Mouse (Mus musculus) lung, adult 18-20 months (tissue): ENCODE results near the gene Comt.

ENCODE experiments used
- DNase-seq, 2 experiments: peaks; one replicate each; pipeline ENCODE4 v3.0.0; 2022; ENCODE audit warnings: mixed read lengths in 2 of 2

Gene Comt

DNA sequence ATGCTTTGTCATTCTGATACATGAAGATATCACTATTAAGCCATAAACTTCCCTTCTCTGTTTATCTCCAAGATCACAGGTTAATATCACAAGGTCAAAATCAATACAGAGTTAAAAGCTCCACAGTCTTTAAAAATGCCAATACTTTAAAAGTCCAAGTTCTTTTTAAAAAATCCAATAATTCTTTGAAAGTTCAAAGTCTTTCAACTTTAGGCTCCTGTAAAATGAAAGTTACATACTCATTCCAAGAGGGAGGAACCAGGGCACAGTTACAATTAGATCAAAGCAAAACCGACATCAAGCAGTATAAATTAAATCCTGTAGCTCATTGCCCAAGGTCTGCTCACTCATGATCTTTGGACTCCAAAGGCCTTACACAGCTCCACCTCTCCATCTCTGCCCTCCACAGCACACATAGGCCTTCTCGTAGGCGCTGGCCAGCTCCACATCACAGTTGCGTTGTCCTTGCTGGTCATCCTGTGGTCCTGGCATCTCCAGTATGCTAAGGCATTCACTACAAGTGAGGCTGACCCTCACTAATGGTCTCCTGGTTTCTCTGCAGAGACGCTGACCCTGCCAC, 6.8 kb upstream of the Comt start:
- no peak for DNase-seq

DNA sequence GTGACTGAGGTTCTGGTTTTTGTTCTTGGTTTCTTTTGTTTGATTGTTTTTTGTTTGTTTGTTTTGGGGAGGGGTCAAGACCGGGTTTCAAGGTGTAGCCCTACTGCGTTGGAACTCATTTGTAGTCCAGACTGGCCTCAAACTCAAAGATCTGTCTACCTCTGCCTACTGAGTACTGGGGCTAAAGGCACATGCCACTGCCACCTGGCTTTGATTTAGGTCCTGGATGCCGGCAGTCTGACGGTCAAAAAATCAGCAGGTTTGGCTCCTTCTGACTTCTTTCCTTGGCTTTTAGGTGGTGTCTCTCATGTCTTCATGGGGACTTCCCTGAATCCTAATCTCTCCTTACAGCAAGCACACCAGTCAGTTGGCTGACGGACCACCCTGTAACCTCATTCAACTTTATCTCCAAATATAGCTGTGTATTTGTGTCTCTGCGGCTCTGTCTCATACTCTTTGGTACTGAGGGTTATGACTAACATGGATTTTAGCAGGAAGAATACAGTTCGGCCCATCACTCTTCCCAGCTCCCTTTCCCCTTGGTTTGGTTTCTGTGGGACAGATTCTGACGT, 4.1 kb upstream of the Comt start:
- DNase-seq: no peak

DNA sequence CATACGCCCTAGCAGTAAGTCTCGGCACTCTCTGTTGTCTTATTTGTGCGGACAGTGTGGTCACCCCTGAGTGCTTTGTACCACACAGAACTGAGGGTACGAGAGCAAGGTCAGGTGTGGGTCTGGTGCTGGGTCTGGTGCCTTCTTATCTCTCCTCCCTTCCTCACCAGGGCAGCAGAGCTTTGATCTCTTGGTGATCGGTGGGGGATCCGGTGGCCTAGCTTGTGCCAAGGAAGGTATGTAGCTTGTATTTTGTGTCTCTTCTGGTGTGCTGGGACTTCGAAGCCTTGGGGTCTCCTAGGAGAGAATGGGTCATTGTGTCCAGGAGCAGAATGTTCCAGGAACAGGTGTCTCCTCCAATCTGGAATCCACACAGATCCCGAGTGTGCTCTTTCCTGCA, 3.0 kb upstream of the Comt start:
- DNase-seq: no peak

DNA sequence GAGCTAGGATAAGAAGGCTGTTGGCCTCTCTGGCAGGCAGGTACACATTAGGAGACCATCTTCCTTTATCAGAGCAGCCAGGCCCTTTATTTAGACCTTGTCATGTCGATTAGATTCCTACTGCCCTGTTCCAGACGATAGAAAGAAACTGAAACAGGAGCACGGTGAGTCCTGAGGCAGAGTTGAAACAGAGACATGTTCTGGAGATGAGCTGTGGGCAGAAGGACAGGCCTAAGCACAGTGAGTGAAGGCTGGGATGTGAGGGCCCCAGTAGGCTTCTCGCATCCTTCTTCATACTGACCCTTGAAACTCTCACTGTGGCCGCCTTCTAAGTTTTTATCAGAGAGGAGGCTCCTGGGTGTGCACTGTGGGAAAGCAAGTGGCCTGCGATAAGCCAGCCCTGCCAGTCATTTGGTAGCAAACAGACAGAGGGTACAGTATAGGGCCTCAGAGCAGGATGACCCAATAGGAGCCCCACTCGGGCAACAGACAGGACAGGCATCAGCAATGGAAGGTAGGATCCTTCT, 1.9 kb upstream of the Comt start:
- DNase-seq: no peak

DNA sequence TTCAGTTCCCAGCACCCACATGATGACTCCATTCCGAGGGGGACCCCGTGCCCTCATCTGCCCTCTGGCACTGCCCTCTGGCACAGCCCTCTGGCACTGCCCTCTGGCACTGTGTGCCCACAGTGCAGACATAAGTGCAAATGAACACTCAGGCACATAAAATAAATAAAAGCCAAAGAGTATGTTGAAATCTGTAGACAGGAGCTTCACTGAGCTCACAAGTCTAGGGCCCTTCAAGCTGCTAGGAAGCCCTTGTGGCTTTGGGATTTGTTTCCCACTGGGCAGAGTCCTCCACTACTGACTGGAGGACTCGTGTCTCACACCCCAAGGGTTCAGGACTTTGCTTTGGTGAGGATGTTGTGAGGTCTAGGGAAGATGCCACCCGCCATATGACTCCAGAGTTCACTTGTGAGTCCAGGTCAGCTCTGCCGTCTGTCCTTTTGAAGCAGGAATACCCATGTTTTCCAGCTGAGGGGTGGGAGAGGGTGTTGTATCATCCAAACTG, 1.4 kb upstream of the Comt start:
- peak; percentile 58 to 71 for DNase-seq

DNA sequence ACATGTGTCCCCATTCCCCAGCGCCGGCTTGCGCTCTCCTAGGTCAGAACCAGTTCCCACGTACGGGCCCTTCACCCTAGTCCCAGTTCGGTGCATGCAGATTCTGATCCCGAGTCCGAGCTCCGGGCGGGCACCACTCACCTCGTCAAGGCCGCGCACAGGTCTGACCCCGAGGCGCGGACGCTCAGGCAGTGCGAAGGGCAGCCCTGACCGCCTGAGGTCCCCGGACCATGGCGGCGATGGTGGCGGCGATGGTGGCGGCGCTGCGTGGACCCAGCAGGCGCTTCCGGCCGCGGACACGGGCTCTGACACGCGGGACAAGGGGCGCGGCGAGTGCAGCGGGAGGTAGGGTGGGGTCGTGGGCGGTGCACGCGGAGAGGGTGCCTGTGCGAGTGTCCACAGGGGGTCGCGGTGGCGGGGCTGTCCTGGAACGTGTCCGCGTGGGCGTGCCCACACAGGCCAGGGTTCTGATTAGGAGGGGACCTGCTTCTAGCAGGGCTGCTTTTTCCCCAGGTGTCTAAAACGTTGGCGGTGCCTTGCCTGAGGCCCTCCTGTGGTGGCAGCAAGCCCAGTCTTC, 349 bp downstream of the Comt start, which contains the start of gene Txnrd2:
Gene Txnrd2, plus strand, starts transcription at position 170 of the 577 bp plus-strand sequence.
- peak; percentile 84 to 88 for DNase-seq

DNA sequence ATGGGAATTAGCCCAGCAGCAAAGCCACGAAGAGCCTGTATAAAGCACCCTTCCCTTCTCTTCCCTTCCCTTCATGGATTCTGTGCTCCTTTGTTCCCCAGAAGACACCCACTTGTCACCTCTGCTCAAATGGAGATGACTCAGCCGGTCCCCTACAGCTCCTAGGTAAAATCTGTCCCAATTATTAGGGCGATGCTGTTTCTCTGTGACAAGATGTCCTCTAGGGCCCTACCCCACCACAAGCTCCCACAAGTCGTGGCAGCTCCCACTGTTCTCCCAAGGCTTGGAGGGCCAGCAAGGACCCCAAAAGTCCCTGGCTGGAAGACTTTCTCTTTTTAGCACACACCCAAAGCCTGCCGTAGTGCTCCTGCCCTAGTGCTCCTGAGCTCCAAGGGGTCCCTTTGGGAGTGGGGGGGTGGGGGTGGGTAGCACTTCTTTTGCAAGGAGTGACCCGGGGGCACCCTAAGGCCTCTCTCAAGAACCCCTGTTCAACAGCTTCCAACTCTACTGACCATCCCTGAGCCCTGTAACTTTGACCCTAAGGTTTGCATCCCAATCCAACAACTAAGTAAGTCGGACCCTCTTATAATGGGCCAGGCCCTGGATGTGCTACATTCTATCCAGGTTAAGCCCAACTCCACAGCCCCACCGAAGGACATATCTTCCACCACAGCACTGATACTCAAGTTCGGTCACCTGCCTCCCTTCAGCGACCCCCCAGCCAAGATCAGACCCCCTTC, 1.0 kb downstream of the Comt start:
- no peak for DNase-seq

DNA sequence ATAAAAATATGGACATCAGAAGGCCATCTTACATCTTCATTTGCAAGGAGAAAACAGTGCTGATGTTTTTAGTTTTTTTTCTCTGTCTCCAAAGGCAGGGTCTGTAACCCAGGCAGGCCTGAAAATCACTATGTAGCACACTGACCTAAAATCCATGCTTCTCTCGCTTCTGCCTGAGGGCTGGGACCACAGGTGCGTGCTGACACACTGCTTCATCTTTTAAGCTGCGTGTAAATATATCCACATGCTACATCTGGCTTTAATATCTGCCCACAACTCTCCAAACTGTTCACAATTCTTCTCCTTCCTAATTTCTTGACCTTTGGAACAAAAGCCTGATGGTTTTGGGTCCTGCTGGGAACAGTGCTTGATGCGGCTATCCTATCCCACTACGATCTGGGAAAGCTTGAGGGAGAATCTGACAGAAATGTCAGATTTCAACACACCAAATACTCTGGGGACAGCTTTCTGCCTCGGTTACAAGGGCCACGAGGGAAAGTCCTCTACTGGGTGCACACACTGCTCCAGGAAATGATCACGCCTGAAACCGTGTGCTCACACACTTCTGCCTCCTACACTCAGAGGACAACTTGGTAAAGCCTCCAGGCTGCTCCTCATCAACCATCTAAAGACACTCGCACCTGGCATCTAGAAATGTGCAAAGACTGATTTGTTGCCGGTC, 2.1 kb downstream of the Comt start:
- no peak for DNase-seq

DNA sequence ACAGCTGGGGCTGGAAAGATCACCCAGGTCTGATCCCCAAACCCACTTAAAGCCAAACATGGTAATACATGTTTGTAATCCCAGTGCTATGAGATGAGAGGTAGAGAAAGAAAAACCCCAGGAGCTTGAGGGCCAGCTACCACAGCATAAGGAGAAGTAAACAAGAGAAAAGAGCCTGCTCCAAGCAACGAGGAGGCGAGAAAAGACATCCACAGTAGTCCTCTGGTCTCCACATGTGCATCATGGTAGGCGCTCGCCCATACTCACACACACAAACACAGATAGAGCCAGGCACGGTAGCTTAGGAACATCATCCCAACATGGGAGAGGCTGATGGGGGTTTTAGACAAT, 2.8 kb downstream of the Comt start:
- DNase-seq: no peak

DNA sequence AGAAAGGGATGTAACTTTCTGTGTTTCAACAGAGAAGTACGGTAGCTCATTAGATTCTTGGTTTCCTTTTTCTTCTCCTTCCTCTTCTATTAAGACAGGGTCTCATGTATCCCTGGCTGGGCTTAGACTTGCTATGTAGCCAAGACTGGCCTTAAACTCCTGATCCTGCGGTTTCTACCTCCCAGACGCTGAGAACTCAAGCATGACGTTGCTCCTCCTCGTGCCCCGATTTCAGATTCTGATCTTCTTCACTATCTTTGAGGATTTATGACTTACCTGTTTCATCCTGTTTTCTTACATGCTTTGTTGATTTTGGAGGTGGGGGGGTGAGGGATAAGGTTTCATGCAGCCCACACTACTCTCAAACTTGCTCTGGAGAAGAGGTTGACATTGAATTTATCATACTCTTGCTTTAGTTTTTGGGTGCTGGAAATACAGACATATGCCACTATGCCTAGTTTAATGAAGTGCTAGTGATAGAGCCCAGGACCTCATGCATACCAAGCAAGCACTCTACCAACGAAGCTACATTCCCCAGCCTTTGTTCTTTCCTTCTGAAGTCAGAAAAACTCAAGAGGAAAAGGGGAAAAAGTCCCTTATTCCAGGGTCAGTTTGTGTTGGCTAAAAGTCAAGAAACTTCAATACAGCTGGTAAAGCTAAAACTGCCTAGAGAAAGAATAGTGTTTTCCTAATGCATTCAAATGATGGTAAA, 3.3 kb downstream of the Comt start:
- no peak for DNase-seq

DNA sequence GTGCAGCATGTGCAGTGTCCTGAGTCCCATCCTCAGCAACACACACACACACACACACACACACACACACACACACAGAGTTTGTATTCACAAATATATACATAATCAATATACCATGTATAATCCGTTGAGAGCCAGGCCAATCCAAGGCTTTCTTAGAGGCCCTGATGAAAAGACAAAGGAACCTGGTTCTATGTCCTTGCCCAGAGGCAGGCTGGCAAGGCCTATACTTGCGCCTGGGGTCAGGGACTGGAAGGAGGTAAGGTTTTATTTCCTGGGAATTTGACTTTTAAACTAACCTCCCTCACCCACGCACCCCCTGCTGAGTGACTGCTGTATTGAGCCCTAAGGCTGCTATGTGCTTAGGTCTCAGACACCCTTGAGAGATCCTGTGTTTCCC, 6.1 kb downstream of the Comt start:
- DNase-seq: no peak

DNA sequence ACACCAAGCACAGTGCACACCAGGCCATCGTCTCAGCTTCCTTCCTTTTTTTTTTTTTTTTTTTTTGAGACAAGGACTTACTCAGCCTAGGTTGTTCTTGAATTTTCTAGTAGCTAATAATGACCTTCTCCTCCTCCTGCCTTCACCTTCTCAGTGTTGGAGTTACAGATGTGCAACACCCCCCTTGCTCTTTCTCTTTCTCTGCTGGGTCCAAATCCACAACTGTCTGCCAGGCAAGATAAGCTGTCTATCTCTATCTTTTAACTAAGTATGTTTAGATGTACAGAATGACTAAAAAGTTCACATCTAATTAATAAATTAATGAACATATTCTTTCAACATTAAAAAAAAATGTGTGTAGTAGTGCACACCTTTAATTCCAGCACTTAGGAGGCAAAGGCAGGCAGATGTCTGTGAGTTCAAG, 7.0 kb downstream of the Comt start:
- no peak for DNase-seq

DNA sequence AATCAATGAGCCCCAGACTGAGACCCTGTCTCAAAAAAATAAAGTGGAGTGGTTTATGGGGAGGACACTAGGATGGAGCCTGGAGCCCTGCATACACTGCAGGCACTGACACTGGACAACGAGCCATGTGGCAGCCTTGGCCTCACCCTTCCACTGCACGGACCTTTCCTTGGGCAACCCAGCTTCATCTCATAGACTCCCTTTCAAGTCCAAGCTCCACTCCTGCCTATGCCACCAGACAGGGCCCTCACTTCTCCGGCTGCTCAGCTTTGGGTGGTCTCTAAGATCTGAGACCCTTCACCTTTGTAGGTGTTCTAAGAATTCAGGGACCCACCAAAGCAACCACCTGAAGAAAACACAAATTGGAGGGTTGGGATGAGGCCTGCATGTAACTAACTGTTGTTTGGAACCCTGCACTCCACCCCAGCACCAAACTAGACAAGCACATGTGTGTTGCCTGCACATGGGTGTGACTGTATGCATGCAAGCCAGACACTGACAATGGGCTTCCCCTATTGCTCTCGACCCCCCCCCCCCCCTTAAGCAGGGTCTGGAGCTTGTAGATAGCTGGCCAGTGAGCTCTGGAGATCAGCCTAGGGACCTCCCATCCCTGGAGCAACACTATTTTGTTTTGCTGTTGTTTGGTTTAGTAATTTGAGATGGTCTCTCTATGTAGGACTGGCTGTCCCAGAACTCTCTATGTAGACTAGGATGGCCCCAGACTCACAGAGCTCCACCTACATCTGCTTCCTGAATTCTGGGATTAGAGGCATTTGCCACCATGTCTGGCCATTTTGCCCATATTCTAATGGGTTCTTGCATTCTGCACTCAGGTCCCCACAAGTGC, 7.7 kb downstream of the Comt start:
- DNase-seq: no peak

DNA sequence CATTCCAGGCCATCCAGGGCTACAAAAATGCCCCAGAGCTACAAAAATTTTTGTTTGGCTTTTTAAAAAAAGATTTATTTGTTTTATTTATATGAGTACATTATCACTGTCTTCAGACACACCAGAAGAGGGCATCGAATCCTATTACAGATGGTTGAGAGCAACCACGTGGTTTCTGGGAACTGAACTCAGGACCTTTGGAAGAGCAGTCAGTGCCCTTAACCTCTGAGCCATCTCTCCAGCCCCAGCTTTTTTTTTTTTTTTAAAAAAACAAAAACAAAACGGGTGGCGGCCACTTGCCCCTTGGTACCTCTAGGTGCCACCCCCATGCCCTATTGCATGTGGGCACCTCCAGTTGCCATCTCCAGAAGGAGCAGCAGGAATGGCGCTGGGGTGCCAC, 9.2 kb downstream of the Comt start:
- DNase-seq: no peak

DNA sequence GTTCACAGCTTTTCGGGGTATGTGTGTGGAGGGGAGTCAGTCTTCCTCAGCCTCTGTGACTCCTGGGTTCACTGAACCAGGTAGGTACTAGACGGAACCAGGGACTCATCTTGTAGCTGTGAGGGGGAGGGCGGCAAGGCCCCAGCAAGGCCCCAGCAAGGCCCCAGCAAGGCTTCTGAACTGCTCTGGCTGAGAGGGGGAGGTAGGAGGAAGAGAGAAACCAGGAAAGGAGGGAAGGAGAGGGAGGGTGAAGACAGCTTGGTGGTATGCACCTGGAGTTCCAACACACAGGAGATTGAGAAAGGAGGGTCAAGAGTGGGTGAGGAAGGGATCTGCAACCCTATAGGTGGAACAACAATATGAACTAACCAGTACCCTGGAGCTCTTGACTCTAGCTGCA, 9.8 kb downstream of the Comt start:
- no peak for DNase-seq

DNA sequence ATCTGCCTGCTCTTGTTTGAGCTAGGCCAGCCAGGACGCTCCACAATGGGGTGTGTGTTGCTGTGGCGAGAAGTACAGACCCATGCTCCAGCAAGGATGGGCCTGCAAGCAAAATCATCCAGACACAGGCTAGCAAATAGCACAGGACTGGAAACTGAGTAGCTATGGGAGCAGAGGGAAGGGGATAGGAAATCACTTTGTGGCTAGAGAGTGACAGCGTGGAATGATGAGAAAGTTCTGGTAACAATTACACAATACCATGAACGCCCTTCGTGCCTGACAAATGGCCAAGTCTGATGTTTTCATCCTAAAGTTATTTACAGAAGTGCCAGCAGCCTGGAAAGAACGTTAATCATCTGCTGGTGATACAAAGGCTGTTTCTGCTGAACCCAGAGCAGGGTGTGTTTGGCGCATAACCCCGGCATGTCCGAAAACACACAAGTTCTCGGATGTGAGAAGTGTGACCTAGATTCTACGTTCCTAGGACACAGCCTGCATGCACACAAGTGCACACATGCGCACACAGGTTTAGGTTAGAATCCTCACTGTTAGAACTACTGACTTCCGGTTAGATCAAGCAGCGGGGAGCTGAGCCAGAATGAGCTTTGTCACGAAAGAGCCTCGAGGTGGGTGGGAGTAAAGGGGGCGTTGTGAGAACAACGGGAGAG, 10.4 kb downstream of the Comt start:
- DNase-seq: peak; percentile 62 to 76

DNA sequence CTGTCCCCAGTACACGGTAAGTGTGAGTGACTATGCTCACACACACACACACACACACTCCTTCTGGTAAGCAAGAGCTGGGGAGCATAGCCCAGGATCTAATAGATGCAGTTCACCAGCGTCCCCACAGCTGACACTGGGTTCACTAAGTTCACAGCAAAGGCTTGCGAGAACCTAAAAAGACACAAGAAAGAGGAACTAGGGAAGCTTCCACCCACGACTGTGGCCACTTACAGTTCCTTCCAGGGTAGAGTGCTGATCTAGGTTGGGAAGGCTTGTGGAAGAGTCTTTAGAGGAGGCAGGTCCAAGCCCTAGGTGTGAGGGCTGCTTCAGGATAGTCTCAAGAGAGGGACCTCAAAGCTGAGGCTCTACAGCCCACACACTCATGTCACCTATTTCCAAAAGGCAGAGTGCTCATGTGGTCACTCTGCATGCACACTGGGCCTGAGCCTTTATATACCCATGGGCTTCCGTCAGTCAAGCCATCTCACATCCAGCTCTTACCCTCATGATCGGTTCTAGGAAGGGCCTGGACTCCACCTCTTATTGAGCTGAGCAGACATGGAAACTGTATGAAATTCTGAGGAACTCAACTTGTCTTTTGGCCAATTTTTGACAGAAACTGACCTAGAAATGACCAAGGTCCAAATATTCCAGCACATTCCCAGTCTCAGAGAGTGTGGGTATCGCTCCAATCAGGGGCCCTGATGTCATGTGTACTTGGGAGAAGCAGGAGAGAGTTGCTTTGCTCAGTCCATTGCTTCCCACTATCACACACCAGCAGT, 13.4 kb downstream of the Comt start:
- DNase-seq: no peak

DNA sequence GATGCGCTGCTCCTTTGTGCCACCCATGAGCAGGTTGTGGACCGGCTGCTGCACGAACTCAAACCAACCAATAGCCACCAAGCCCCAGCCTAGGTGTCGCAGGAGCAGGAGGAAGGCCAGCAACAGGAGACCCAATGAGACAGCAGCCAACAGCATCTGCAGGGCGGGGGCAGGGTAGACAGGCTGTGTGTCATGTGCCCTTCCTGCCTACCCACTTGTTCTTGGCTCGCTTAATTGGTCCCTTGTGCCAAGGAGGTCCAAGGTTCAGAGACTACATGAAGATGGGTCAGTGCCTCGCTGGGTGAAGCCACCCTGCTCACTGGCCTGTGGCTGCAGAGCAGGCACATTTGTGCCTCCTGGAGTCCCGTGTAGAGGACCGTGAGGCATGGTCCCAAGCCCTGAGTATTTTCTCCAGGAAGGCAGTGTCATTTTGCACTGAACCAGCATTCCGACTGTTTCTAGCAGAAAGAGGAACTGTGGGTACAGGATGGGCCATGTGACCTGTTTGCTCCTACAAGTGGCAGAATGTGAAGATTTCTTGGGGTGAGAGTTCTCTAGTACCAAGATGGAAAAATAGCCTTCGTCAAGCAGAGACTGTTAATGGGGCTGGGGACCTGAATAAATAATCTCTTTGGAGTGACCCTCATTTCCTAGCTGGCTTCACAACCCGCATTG, 14.7 kb downstream of the Comt start:
- DNase-seq: peak; percentile 51 to 64

DNA sequence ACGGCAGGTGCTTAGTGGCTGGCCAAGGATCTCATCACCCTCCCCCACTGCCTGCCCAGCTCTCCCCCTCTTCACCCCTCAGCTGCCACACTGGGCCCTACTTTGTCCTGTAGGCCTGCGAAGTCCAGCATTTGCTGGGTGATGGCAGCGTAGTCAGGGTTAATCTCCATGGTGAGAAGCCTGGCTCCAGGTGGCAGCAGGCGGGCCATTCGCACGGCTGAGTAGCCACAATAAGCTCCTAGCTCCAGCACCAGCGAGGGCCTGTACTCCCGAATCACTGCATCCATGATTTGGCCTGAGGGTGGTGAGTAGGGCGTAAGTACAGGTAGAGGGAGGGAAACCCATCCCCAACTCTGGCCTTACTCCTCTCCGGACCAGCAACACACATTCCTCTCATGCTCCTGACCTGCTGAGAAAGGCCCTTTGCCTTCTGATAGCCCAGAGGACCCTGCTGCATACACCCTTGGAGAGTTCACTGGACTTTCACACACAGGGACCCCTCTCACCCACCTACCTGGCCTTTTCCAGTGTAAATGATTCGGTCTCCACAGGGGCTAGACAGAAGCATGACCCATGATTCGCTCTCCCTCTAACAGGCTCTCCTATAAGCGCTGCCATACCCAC, 15.5 kb downstream of the Comt start:
- no peak for DNase-seq
